Mouse (Mus musculus) bone marrow macrophage, adult 2 months (primary cell): ENCODE results near the gene Haus2.

ENCODE experiments used
- CTCF ChIP-seq: IDR thresholded peaks from 2 replicates; pipeline ENCODE4 v1.5.1; 2012; ENCODE audit warnings: low read depth, mild to moderate bottlenecking, low read length, moderate library complexity
- POLR2A ChIP-seq: IDR thresholded peaks from 2 replicates; pipeline ENCODE4 v1.6.1; 2012; ENCODE audit warnings: mild to moderate bottlenecking, low read depth, low read length, borderline replicate concordance

DNA sequence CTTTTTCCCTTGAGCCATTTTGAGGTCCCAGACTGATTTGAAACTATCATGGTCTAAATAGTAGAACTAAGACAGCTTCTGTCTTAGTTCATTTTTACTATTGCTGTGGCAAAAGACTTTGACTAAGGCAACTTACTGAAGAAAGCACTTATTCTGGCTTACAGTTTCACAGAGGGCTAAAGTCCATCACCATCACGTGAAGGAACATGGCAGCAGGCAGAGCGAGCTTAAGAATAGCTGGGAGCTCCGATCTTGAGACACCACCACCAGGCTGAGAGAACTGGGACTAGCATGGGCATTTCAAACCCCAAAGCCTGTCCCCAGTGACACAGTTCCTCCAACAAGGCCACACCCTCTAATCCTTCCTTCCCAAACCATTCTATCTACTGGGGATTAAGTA, 38.1 kb upstream of the Haus2 start:
- TF ChIP-seq CTCF (no peak), POLR2A (no peak)
